Mouse (Mus musculus): ENCODE measurements around the gene Bax.

Bax gene

GRCm38 (mm10) chr7:45413864-45414739, 52.6 kb downstream of the Bax start:
- DNase-seq = no peak

GRCm38 (mm10) chr7:45413113-45413863, 53.4 kb downstream of the Bax start, which contains the start of gene Ntf5:
TSS of gene Ntf5 (plus strand) at chr7:45413695.
- peak; percentile 47 for DNase-seq

GRCm38 (mm10) chr7:45412421-45412820, 54.3 kb downstream of the Bax start:
- DNase-seq = no peak

All from thymus, postnatal 14 days (tissue).